Mouse (Mus musculus): ENCODE measurements around the gene Sh3bp1. TPM values are rescaled to one million over a fixed set of nuclear protein-coding genes. Genes with fewer than 3 reads are reported as not detected.

Sh3bp1 gene
- polyA plus RNA-seq, 1 experiment from 2014 or later, result 51.2 TPM

GRCm38 (mm10) chr15:78927021-78927787, 27.6 kb downstream of the Sh3bp1 start:
- H3K27ac ChIP-seq, result peak overlapping the region; percentile 92
- no peaks in the 10 kb centered on the region for H3K9me3 ChIP-seq (replicated peaks)
- WGBS, result 17% methylated on average over 15 of the region's 15 CpGs
- no peaks in the 10 kb centered on the region for H3K27me3 ChIP-seq (ENCODE audit: low read depth, poor library complexity, severe bottlenecking)
- peak overlapping the region; percentile 56 for H3K4me3 ChIP-seq
- peaks cover 21% of the 10 kb centered on the region for H3K36me3 ChIP-seq
- H3K4me1 ChIP-seq, result peaks cover 52% of the 10 kb centered on the region
- DNase-seq (ENCODE audit: low spot score), result no peak

GRCm38 (mm10) chr15:78927788-78928457, 28.4 kb downstream of the Sh3bp1 start:
- WGBS, result under 1% methylated on average over 33 of the region's 35 CpGs
- Histone ChIP-seq H3K36me3 (peaks cover 21% of the 10 kb centered on the region), H3K4me3 (peak overlapping the region; percentile 56), H3K9me3 (replicated peaks) (no peaks in the 10 kb centered on the region), H3K27me3 (ENCODE audit: low read depth, poor library complexity, severe bottlenecking) (no peaks in the 10 kb centered on the region), H3K27ac (peak overlapping the region; percentile 92), H3K4me1 (peaks cover 52% of the 10 kb centered on the region)
- peak; percentile 93 for DNase-seq (ENCODE audit: low spot score)

GRCm38 (mm10) chr15:78928539-78928938, 29.0 kb downstream of the Sh3bp1 start:
- peak overlapping the region; percentile 92 for H3K27ac ChIP-seq
- 52% methylated on average over 8 of the region's 8 CpGs for WGBS
- H3K4me1 ChIP-seq, result peaks cover 47% of the 10 kb centered on the region
- H3K9me3 ChIP-seq (replicated peaks), result no peaks in the 10 kb centered on the region
- no peak for DNase-seq (ENCODE audit: low spot score)
- H3K4me3 ChIP-seq, result peak overlapping the region; percentile 56
- H3K27me3 ChIP-seq (ENCODE audit: low read depth, poor library complexity, severe bottlenecking), result no peaks in the 10 kb centered on the region
- peaks cover 21% of the 10 kb centered on the region for H3K36me3 ChIP-seq

- Histone ChIP-seq H3K4me3 (no peak overlapping the region), H3K36me3 (peaks cover 21% of the 10 kb centered on the region), H3K27ac (no peak overlapping the region), H3K4me1 (peaks cover 38% of the 10 kb centered on the region), H3K9me3 (replicated peaks) (no peaks in the 10 kb centered on the region), H3K27me3 (ENCODE audit: low read depth, poor library complexity, severe bottlenecking) (no peaks in the 10 kb centered on the region)
- no peak for DNase-seq (ENCODE audit: low spot score)
- WGBS, result 95% methylated on average over 6 of the region's 6 CpGs
These were observed 30.7 kb downstream of the Sh3bp1 start for GRCm38 (mm10) chr15:78930192-78930706.

GRCm38 (mm10) chr15:78930801-78931426, 31.3 kb downstream of the Sh3bp1 start:
- Histone ChIP-seq H3K27me3 (ENCODE audit: low read depth, poor library complexity, severe bottlenecking) (no peaks in the 10 kb centered on the region), H3K4me3 (no peak overlapping the region), H3K9me3 (replicated peaks) (no peaks in the 10 kb centered on the region), H3K36me3 (peaks cover 21% of the 10 kb centered on the region), H3K27ac (no peak overlapping the region), H3K4me1 (peaks cover 38% of the 10 kb centered on the region)
- 90% methylated on average over 7 of the region's 7 CpGs for WGBS
- no peak for DNase-seq (ENCODE audit: low spot score)

- H3K9me3 ChIP-seq (replicated peaks), result no peaks in the 10 kb centered on the region
- 28% methylated on average over 3 of the region's 3 CpGs for WGBS
- no peak overlapping the region for H3K4me3 ChIP-seq
- no peak overlapping the region for H3K27ac ChIP-seq
- H3K4me1 ChIP-seq, result peaks cover 38% of the 10 kb centered on the region
- no peak for DNase-seq (ENCODE audit: low spot score)
- no peaks in the 10 kb centered on the region for H3K27me3 ChIP-seq (ENCODE audit: low read depth, poor library complexity, severe bottlenecking)
- H3K36me3 ChIP-seq, result peaks cover 25% of the 10 kb centered on the region
These were observed 32.0 kb downstream of the Sh3bp1 start for GRCm38 (mm10) chr15:78931577-78931976.

GRCm38 (mm10) chr15:78934784-78935320, 35.3 kb downstream of the Sh3bp1 start, which contains the start of gene Nol12:
Nol12 (plus strand) TSS chr15:78934933.
- peak within 1 kb of the TSS; percentile 85 for H3K4me3 ChIP-seq
- peak within 1 kb of the TSS; percentile 90 for H3K27ac ChIP-seq
- under 1% methylated on average over 42 of the region's 42 CpGs for WGBS
- H3K27me3 ChIP-seq (ENCODE audit: low read depth, poor library complexity, severe bottlenecking), result no peaks in the 10 kb centered on the region
- peaks cover 17% of the 10 kb centered on the region for H3K4me1 ChIP-seq
- peak; percentile 91 for DNase-seq (ENCODE audit: low spot score)
- peaks cover 46% of the 10 kb centered on the region for H3K36me3 ChIP-seq
- H3K9me3 ChIP-seq (replicated peaks), result no peaks in the 10 kb centered on the region

- no peak for DNase-seq (ENCODE audit: low spot score)
- Histone ChIP-seq H3K4me1 (peaks cover 17% of the 10 kb centered on the region), H3K27ac (peak overlapping the region; percentile 9; the same call in 1 of the 2 replicates), H3K27me3 (ENCODE audit: low read depth, poor library complexity, severe bottlenecking) (no peaks in the 10 kb centered on the region), H3K4me3 (peak overlapping the region; percentile 85), H3K36me3 (peaks cover 54% of the 10 kb centered on the region), H3K9me3 (replicated peaks) (no peaks in the 10 kb centered on the region)
- WGBS, result 90% methylated on average over 12 of the region's 12 CpGs
These were observed 36.8 kb downstream of the Sh3bp1 start for GRCm38 (mm10) chr15:78936403-78936802.

- no peaks in the 10 kb centered on the region for H3K9me3 ChIP-seq (replicated peaks)
- DNase-seq (ENCODE audit: low spot score), result no peak
- H3K36me3 ChIP-seq, result peaks cover 60% of the 10 kb centered on the region
- H3K4me3 ChIP-seq, result no peak overlapping the region
- no peak overlapping the region for H3K27ac ChIP-seq
- H3K4me1 ChIP-seq, result peaks cover 17% of the 10 kb centered on the region
- no peaks in the 10 kb centered on the region for H3K27me3 ChIP-seq (ENCODE audit: low read depth, poor library complexity, severe bottlenecking)
- 94% methylated on average over 10 of the region's 10 CpGs for WGBS
These were observed 37.7 kb downstream of the Sh3bp1 start for GRCm38 (mm10) chr15:78937311-78937710.

GRCm38 (mm10) chr15:78937963-78938362, 38.4 kb downstream of the Sh3bp1 start:
- H3K27me3 ChIP-seq (ENCODE audit: low read depth, poor library complexity, severe bottlenecking), result no peaks in the 10 kb centered on the region
- no peak for DNase-seq (ENCODE audit: low spot score)
- no peak overlapping the region for H3K27ac ChIP-seq
- H3K4me1 ChIP-seq, result peaks cover 23% of the 10 kb centered on the region
- H3K36me3 ChIP-seq, result peaks cover 60% of the 10 kb centered on the region
- no peaks in the 10 kb centered on the region for H3K9me3 ChIP-seq (replicated peaks)
- no peak overlapping the region for H3K4me3 ChIP-seq
- WGBS, result 96% methylated on average over 2 of the region's 2 CpGs

GRCm38 (mm10) chr15:78940325-78940724, 40.8 kb downstream of the Sh3bp1 start:
- Histone ChIP-seq H3K4me1 (peaks cover 23% of the 10 kb centered on the region), H3K9me3 (replicated peaks) (no peaks in the 10 kb centered on the region), H3K27ac (no peak overlapping the region), H3K36me3 (peaks cover 60% of the 10 kb centered on the region), H3K4me3 (no peak overlapping the region), H3K27me3 (ENCODE audit: low read depth, poor library complexity, severe bottlenecking) (no peaks in the 10 kb centered on the region)
- DNase-seq (ENCODE audit: low spot score), result no peak
- WGBS, result 93% methylated on average over 13 of the region's 13 CpGs

- peaks cover 45% of the 10 kb centered on the region for H3K36me3 ChIP-seq
- peak overlapping the region; percentile 80 for H3K27ac ChIP-seq
- no peaks in the 10 kb centered on the region for H3K9me3 ChIP-seq (replicated peaks)
- H3K27me3 ChIP-seq (ENCODE audit: low read depth, poor library complexity, severe bottlenecking), result no peaks in the 10 kb centered on the region
- peak overlapping the region; percentile 47 for H3K4me3 ChIP-seq
- H3K4me1 ChIP-seq, result peaks cover 15% of the 10 kb centered on the region
- WGBS, result 4% methylated on average over 9 of the region's 9 CpGs
- peak; percentile 89 for DNase-seq (ENCODE audit: low spot score)
These were observed 43.1 kb downstream of the Sh3bp1 start for GRCm38 (mm10) chr15:78942663-78943062.
